Mouse (Mus musculus) macrophage (primary cell): ENCODE results near the gene Rgl1. TPM values are rescaled to one million over a fixed set of nuclear protein-coding genes. Genes with fewer than 3 reads are reported as not detected.
A peak's percentile ranks its signal among the peaks of the same experiment; 100 is the strongest.

Experiments used
- H3K27ac ChIP-seq: fragments of 350-480 bp; formaldehyde crosslinking; 2 replicates; pipeline ENCODE4 v1.9.0; 2021
- H3K36me3 ChIP-seq: fragments of 350-480 bp; formaldehyde crosslinking; 2 replicates; pipeline ENCODE4 v1.9.0; 2021; ENCODE audit errors: inconsistent target
- H3K4me3 ChIP-seq: fragments of 350-480 bp; formaldehyde crosslinking; 2 replicates; pipeline ENCODE4 v1.9.0; 2021; ENCODE audit errors: inconsistent target
- H3K79me2 ChIP-seq: fragments of 350-480 bp; formaldehyde crosslinking; 2 replicates; pipeline ENCODE4 v1.9.0; 2021; ENCODE audit errors: inconsistent target
- WGBS: methylation state at CpG from one replicate; pipeline ENCODE4 v1.1.7; 2026; ENCODE audit warnings: inconsistent platforms; ENCODE audit not compliant: missing documents; 5-methylcytosine and 5-hydroxymethylcytosine counted together
- polyA plus RNA-seq: library from polyadenylated mRNA; stranded (reverse); fragments of 250-400 nt; gene quantifications from 3 replicates; pipeline ENCODE4 v1.2.4, GENCODE M21; 2018; ENCODE audit warnings: inconsistent platforms

The Rgl1 gene
- polyA plus RNA-seq, 1 experiment from 2014 or later: 74.0 TPM

- under 1% methylated on average over 56 of the region's 60 CpGs for WGBS
- Histone ChIP-seq H3K27ac (peak overlapping the region; percentile 83), H3K79me2 (peaks cover 53% of the 10 kb centered on the region), H3K4me3 (peak overlapping the region; percentile 96), H3K36me3 (peaks cover 38% of the 10 kb centered on the region)
These were observed 925 bp upstream of the Rgl1 start for GRCm38 (mm10) chr1:152766804-152767748.

GRCm38 (mm10) chr1:152761791-152762190 lies 4.4 kb downstream of the Rgl1 start:
- Histone ChIP-seq H3K4me3 (no peak overlapping the region), H3K36me3 (no peaks in the 10 kb centered on the region), H3K79me2 (peaks cover under 1% of the 10 kb centered on the region; the same call in 1 of the 2 replicates), H3K27ac (no peak overlapping the region)
- 34% methylated on average over 2 of the region's 2 CpGs for WGBS

DNA sequence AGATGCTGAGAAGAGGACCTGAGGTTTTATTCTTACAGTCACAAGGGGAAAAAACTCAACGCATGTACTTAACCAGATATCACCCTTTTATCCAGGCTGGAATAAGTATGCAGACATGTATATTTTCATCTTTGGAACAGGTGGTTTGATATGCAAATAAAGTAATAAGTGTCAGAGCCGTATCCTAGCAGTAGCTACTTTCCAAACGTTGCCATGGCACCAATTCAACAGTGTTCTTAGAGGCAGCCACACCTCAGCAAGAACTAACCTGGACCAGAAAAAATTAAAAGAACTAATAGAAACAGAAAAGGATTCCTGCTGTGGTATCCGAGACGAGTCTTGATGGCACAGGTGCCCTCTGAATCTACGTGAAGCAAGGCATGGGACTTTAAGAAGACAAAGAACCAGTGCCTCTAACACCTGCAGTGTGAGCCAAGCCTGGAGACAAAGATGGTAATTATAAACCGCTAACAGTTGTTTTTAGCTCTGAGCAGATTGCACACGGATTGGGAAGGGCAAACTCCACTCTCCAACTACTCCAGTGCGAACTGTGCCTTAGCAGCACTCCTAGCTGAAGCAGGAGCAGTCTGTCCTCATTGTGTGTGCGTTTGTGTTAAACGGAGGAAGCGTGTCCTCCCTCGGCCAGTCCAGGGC lies 15.7 kb downstream of the Rgl1 start, which contains the start of gene Apobec4:
Apobec4 (plus strand) TSS at position 240 of the 654 bp plus-strand sequence.
- H3K36me3 ChIP-seq: no peaks in the 10 kb centered on the region
- 93% methylated on average over 12 of the region's 13 CpGs for WGBS
- no peaks in the 10 kb centered on the region for H3K79me2 ChIP-seq
- no peak within 1 kb of the TSS for H3K4me3 ChIP-seq
- no peak within 1 kb of the TSS for H3K27ac ChIP-seq

- Histone ChIP-seq H3K27ac (no peak overlapping the region), H3K79me2 (no peaks in the 10 kb centered on the region), H3K4me3 (no peak overlapping the region), H3K36me3 (no peaks in the 10 kb centered on the region)
- 72% methylated on average over 9 of the region's 9 CpGs for WGBS
These were observed 16.9 kb downstream of the Rgl1 start for GRCm38 (mm10) chr1:152749276-152749675.

- WGBS: 37% methylated on average over 5 of the region's 5 CpGs
- Histone ChIP-seq H3K27ac (no peak overlapping the region), H3K36me3 (no peaks in the 10 kb centered on the region), H3K4me3 (no peak overlapping the region), H3K79me2 (no peaks in the 10 kb centered on the region)
These were observed 19.7 kb downstream of the Rgl1 start for GRCm38 (mm10) chr1:152746426-152746825.

DNA sequence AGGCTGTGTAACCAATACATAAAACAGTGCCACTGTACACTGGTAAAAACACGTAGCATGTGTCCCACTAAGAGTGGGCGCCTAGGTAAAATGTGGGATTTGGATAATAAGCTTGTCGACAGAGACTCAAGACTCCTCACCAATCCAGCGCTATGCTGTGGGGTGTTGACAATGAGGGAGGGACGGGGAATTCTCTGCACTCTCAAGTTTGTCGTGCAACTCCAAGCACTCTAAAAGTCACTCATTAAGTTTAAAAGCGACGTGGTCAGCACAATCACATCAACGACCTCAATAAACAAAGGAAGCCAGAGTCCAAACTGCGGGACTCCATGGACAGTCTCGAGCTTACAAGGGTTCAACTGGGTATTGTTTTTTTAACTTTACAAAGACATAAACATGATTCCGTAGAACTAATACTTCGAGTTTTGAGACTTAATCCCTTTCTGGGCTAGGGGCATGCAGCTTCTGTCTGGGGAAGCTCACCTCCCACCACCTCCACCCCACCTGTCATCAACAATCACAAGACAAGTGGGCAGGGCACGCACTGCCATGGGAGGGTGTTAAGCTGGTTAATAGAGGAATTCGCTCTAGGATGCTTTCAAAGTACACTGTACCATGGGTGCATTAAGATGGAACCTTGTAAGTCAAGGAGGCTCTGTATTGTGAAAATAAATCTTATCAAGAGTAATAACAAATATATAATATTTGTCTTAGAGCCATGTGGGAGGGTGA lies 22.9 kb downstream of the Rgl1 start:
- no peaks in the 10 kb centered on the region for H3K79me2 ChIP-seq
- H3K27ac ChIP-seq: no peak overlapping the region
- no peak overlapping the region for H3K4me3 ChIP-seq
- 91% methylated on average over 15 of the region's 15 CpGs for WGBS
- H3K36me3 ChIP-seq: no peaks in the 10 kb centered on the region

DNA sequence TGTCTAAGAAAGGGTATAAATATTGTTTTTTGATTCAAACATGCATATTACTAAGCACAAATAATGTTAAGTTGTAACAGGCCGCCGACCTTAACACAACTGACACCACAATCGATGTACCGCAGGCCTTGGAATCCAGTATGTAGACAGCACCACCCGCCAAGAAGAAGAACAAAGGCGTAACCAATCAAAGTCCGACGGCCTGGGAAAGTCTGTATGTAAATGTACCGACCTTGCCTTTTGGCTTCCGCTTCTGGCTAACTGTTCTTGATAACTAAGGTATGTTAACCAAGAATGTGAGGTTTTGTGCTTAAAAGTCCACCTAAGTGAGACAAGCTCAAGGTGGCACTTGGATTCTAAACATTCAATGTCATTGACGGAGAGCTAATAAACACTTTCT lies 26.8 kb downstream of the Rgl1 start:
- no peaks in the 10 kb centered on the region for H3K79me2 ChIP-seq
- no peaks in the 10 kb centered on the region for H3K36me3 ChIP-seq
- H3K4me3 ChIP-seq: no peak overlapping the region
- 95% methylated on average over 11 of the region's 11 CpGs for WGBS
- no peak overlapping the region for H3K27ac ChIP-seq

GRCm38 (mm10) chr1:152738793-152739192 lies 27.4 kb downstream of the Rgl1 start:
- no peak overlapping the region for H3K27ac ChIP-seq
- H3K36me3 ChIP-seq: no peaks in the 10 kb centered on the region
- no peaks in the 10 kb centered on the region for H3K79me2 ChIP-seq
- no peak overlapping the region for H3K4me3 ChIP-seq
- 98% methylated on average over 9 of the region's 9 CpGs for WGBS

- H3K36me3 ChIP-seq: no peaks in the 10 kb centered on the region
These were observed 38.4 kb downstream of the Rgl1 start for GRCm38 (mm10) chr1:152727604-152728236.

GRCm38 (mm10) chr1:152726095-152726494 lies 40.1 kb downstream of the Rgl1 start:
- Histone ChIP-seq H3K79me2 (no peaks in the 10 kb centered on the region), H3K36me3 (no peaks in the 10 kb centered on the region), H3K27ac (no peak overlapping the region), H3K4me3 (no peak overlapping the region)
- WGBS: 85% methylated on average over 2 of the region's 3 CpGs

More at GRCm38 (mm10) chr1:152727604-152728236, 38.4 kb downstream of the Rgl1 start:
- Histone ChIP-seq H3K4me3 (no peak overlapping the region), H3K79me2 (no peaks in the 10 kb centered on the region), H3K27ac (no peak overlapping the region)
- 3% methylated on average over 3 of the region's 5 CpGs for WGBS

GRCm38 (mm10) chr1:152724286-152724685 lies 41.9 kb downstream of the Rgl1 start:
- Histone ChIP-seq H3K36me3 (no peaks in the 10 kb centered on the region), H3K4me3 (no peak overlapping the region), H3K27ac (no peak overlapping the region), H3K79me2 (no peaks in the 10 kb centered on the region)

GRCm38 (mm10) chr1:152721535-152722198 lies 44.5 kb downstream of the Rgl1 start:
- WGBS: 91% methylated on average over 10 of the region's 11 CpGs
- Histone ChIP-seq H3K36me3 (no peaks in the 10 kb centered on the region), H3K27ac (no peak overlapping the region), H3K79me2 (no peaks in the 10 kb centered on the region), H3K4me3 (no peak overlapping the region)

DNA sequence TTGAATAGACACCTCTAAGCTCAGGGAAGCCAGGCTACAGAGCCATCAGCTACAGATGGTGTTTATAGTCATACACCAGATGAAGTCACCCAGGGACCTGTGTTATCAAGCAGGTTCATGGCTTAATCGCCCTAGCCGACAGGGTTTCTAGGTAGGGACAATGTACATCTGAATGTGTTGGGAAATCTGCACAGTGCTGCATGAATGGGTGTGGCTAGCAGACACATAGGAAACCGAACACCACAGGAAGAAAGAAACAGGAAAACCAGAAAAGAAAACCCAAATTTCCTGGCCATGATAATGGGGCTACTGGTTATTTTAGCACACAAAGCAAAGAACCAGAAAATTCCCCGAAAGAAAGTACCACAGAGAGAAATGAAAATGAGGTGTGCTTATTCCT lies 45.2 kb downstream of the Rgl1 start:
- H3K4me3 ChIP-seq: no peak overlapping the region
- H3K27ac ChIP-seq: no peak overlapping the region
- WGBS: 13% methylated on average over 4 of the region's 4 CpGs
- no peaks in the 10 kb centered on the region for H3K79me2 ChIP-seq
- no peaks in the 10 kb centered on the region for H3K36me3 ChIP-seq

- no peaks in the 10 kb centered on the region for H3K79me2 ChIP-seq
- H3K36me3 ChIP-seq: no peaks in the 10 kb centered on the region
- H3K4me3 ChIP-seq: no peak overlapping the region
- WGBS: 67% methylated on average over 6 of the region's 6 CpGs
- no peak overlapping the region for H3K27ac ChIP-seq
These were observed 48.0 kb downstream of the Rgl1 start for GRCm38 (mm10) chr1:152718200-152718599.
